Mouse (Mus musculus) liver, embryonic 15.5 days (tissue): ENCODE measurements at regions not wholly inside any gene's neighbourhood (a gene's known extent, or its start where the extent isn't known, plus 50 kb on each side); places are given as distances from the start of the nearest gene placed in this dataset.
"Not testable (repeated sequence)": the region's sequence is repeated elsewhere in the genome, so short reads cannot be mapped to it uniquely, and the experiment has no call there.

Experiments
- ATAC-seq: fragments of 200-750 bp; cut with Nextera tagmentation; 2 replicates; pipeline ENCODE4 v1.8.0; 2017; ENCODE audit warnings: moderate number of reproducible peaks, mild to moderate bottlenecking, moderate library complexity; ENCODE audit not compliant: insufficient read depth
- H3K27ac ChIP-seq: fragments of 300-500 bp; sonication (generic); replicated peaks from 2 replicates; pipeline ENCODE4 v1.5.1; 2015; ENCODE audit warnings: mild to moderate bottlenecking, inconsistent platforms
- H3K27me3 ChIP-seq: fragments of 300-500 bp; sonication (generic); 2 replicates; pipeline ENCODE4 v1.6.1; 2015; ENCODE audit warnings: mild to moderate bottlenecking, inconsistent platforms
- H3K36me3 ChIP-seq: fragments of 300-500 bp; sonication (generic); replicated peaks from 2 replicates; pipeline ENCODE4 v1.6.1; 2015; ENCODE audit warnings: moderate library complexity, mild to moderate bottlenecking, inconsistent platforms
- H3K4me1 ChIP-seq: fragments of 300-500 bp; sonication (generic); replicated peaks from 2 replicates; pipeline ENCODE4 v1.6.1; 2015; ENCODE audit warnings: inconsistent platforms
- H3K4me2 ChIP-seq: fragments of 300-500 bp; sonication (generic); 2 replicates; pipeline ENCODE4 v1.6.1; 2015; ENCODE audit warnings: moderate library complexity, mild to moderate bottlenecking, inconsistent platforms
- H3K4me3 ChIP-seq: fragments of 300-500 bp; sonication (generic); replicated peaks from 2 replicates; pipeline ENCODE4 v1.5.1; 2015; ENCODE audit warnings: mild to moderate bottlenecking, inconsistent platforms
- H3K9ac ChIP-seq: fragments of 300-500 bp; sonication (generic); 2 replicates; pipeline ENCODE4 v1.6.1; 2015; ENCODE audit warnings: moderate library complexity, mild to moderate bottlenecking, inconsistent platforms
- H3K9me3 ChIP-seq: fragments of 300-500 bp; sonication (generic); replicated peaks from 2 replicates; pipeline ENCODE4 v1.6.1; 2016; ENCODE audit warnings: inconsistent platforms
- WGBS: fragments of 180-500 bp; shearing (Covaris S2); methylation state at CpG from one replicate; pipeline ENCODE4 v1.1.7; 2015; ENCODE audit warnings: mixed read lengths; ENCODE audit not compliant: insufficient replicate concordance; 5-methylcytosine and 5-hydroxymethylcytosine counted together

DNA sequence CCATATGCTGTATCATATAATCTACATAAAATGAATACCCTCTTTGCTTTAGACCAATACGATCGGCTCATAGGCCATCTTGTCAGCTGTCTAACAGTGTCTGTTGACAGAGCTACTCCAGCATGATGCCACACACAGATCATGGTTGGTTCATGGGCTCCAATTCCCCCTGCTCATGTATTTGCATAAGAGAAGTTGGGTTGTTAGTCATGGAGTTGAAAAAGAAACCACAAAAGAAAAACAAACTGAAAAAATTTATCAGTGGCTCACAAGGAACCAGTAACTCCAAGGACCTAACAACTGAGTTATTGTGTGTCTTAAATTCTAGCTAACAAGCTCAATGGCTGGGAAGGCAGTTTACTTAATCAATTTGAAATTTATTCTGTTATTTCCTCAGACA is 176.1 kb upstream of the Arhgap18 start:
- H3K9me3 ChIP-seq, result no peaks in the 10 kb centered on the region
- no peak overlapping the region for H3K9ac ChIP-seq
- no peaks in the 10 kb centered on the region for H3K4me1 ChIP-seq
- H3K27me3 ChIP-seq, result no peaks in the 10 kb centered on the region
- H3K4me3 ChIP-seq, result no peak overlapping the region
- ATAC-seq, result no peak
- WGBS, result 67% methylated on average over 2 of the region's 2 CpGs
- no peak overlapping the region for H3K4me2 ChIP-seq
- no peak overlapping the region for H3K27ac ChIP-seq
- H3K36me3 ChIP-seq, result no peaks in the 10 kb centered on the region

DNA sequence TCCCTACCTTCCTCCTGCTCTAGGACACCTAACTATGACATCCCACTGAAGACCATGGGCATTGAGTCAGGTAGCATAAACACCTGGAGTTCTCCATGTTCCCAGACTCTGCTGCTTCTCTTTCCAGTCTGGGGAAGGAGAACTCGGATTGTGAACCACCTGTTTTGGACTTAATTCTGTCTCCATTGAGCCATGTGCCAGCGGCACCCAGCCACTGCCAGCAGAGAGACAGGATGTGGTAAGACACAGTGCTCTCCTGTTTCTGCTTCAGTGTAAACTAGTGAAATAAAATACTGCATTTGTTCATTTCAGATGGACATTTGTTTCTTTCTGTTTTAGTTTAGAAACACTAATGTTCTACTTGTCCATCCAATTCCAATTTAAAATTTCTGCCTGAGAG is 168.1 kb upstream of the Arhgap18 start:
- Histone ChIP-seq H3K4me2 (no peak overlapping the region), H3K27ac (no peak overlapping the region), H3K4me3 (no peak overlapping the region), H3K36me3 (no peaks in the 10 kb centered on the region), H3K9me3 (no peaks in the 10 kb centered on the region), H3K9ac (no peak overlapping the region), H3K4me1 (no peaks in the 10 kb centered on the region), H3K27me3 (no peaks in the 10 kb centered on the region)
- WGBS, result 38% methylated on average over 2 of the region's 2 CpGs
- ATAC-seq, result no peak

DNA sequence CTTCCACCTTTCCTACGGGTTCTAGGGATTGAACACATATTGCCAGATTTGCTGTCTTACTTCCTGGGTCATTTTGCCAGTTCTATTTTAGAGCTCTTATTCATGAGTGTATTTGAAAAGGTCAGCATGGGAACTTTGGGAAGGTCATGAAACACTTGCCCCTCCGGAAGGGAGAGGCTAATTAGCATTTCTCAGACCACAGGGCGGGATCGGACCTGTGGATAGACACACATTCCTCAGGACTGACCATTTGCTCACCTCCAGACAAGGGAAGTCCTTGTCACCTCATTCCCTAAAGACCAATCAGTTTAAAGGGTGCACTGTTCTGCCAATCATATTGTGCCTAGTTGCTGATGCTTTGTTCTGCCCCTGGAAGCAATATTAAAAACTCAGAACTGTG is 146.1 kb upstream of the Arhgap18 start:
- H3K9me3 ChIP-seq, ATAC-seq, H3K4me1 ChIP-seq, H3K27me3 ChIP-seq, H3K36me3 ChIP-seq, H3K4me3 ChIP-seq, H3K9ac ChIP-seq, H3K27ac ChIP-seq, H3K4me2 ChIP-seq: not testable (repeated sequence)
- WGBS, result 63% methylated on average over 4 of the region's 4 CpGs

DNA sequence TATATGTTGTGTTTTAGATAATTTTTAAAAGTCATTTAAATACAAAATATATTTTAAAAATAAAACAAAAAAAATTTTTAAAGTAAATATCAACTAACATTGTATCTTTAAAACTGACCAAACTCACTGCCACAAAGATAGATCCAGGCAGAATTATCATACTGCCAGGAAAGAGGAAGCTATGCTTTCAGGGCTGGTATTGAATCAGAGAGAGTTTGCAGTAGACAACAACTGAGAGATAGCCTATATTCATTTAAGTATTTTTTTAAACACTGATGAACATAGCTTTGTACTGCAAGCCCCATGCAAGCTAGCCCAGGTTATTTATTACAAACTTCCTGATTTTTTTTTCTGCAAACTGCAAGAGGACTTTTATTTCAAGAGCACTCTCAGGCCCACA is 142.0 kb upstream of the Arhgap18 start:
- ATAC-seq, result no peak
- no peaks in the 10 kb centered on the region for H3K9me3 ChIP-seq

DNA sequence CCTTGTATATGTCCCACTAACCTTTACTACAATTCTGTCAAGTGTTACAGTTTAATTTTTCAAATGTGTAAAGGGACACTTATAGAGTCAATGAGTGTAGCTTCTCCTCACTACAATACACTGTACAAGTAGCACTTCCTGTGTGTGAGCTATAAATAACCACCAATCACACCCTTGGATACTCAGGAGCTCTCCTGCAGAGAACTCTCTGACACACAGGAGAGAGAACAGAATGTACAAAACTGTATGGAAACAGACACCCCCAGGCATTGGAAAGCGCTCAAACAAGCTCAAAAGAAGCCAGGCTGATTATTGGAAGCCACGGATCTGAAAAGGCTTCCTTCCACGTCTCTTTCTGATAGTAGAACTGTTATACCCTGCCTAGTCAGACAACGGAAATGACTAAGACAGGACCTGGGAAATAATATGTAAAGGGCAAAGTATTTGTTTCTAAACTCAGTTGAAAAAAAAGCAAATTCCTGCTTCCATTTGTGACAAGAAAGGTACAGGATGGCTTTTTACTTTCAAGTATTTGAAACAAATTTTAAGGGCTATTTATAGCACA is 122.9 kb upstream of the Arhgap18 start:
- no peak for ATAC-seq
- Histone ChIP-seq H3K4me2 (no peak overlapping the region), H3K27me3 (no peaks in the 10 kb centered on the region), H3K27ac (no peak overlapping the region), H3K4me1 (no peaks in the 10 kb centered on the region), H3K9me3 (no peaks in the 10 kb centered on the region), H3K9ac (no peak overlapping the region), H3K4me3 (no peak overlapping the region), H3K36me3 (no peaks in the 10 kb centered on the region)
- WGBS, result 48% methylated on average over 4 of the region's 4 CpGs

More for the DNA sequence above, 142.0 kb upstream of the Arhgap18 start:
- Histone ChIP-seq H3K4me2 (no peak overlapping the region), H3K27me3 (no peaks in the 10 kb centered on the region), H3K9ac (no peak overlapping the region), H3K4me1 (no peaks in the 10 kb centered on the region), H3K36me3 (no peaks in the 10 kb centered on the region), H3K27ac (no peak overlapping the region), H3K4me3 (no peak overlapping the region)

DNA sequence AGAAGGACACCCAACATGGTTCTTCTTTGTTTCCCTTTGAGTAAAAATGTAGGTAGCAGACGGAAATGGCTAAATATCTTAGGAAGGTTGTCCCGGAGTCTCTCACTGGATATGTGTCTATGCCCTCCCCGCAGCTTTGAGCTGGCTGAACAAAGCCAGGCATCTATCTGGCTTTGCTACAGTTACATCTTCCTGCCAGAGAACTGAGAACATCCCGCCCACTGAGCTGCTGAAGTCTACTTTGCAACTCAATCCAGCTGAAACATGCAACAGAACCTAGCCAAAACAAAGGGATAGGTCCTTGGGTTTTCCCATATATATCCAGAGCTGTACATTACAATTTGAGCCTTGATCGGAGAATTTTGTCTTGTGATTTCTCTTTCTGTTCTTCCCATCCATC is 121.0 kb upstream of the Arhgap18 start:
- H3K27ac ChIP-seq, result no peak overlapping the region
- WGBS, result 69% methylated on average over 5 of the region's 5 CpGs
- no peaks in the 10 kb centered on the region for H3K4me1 ChIP-seq
- H3K9ac ChIP-seq, result no peak overlapping the region
- no peak overlapping the region for H3K4me3 ChIP-seq
- H3K9me3 ChIP-seq, result no peaks in the 10 kb centered on the region
- no peak overlapping the region for H3K4me2 ChIP-seq
- no peak for ATAC-seq
- no peaks in the 10 kb centered on the region for H3K27me3 ChIP-seq
- no peaks in the 10 kb centered on the region for H3K36me3 ChIP-seq

DNA sequence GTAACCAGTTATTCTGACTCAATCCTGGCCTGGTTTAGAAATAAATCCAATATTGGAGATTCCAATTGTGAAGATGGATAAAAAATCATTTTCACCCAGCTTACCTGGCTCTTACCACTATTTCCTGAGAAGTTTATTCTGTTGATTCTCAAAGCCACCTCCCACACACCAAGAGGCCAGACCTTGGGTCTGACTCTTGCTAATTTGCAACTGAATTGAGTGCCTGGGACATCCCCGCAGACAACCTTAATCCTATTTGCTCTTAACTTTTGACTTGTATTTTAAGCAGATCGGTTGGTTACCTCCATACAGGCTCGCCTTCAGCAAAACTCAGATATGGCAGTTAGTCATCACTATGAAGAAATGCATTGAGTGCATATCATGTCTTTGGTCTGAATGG is 115.8 kb upstream of the Arhgap18 start:
- H3K36me3 ChIP-seq, result no peaks in the 10 kb centered on the region
- no peak for ATAC-seq
- no peak overlapping the region for H3K27ac ChIP-seq
- no peak overlapping the region for H3K4me2 ChIP-seq
- 68% methylated on average over 3 of the region's 3 CpGs for WGBS
- no peak overlapping the region for H3K9ac ChIP-seq
- no peaks in the 10 kb centered on the region for H3K9me3 ChIP-seq
- H3K27me3 ChIP-seq, result no peaks in the 10 kb centered on the region
- no peaks in the 10 kb centered on the region for H3K4me1 ChIP-seq
- H3K4me3 ChIP-seq, result no peak overlapping the region

DNA sequence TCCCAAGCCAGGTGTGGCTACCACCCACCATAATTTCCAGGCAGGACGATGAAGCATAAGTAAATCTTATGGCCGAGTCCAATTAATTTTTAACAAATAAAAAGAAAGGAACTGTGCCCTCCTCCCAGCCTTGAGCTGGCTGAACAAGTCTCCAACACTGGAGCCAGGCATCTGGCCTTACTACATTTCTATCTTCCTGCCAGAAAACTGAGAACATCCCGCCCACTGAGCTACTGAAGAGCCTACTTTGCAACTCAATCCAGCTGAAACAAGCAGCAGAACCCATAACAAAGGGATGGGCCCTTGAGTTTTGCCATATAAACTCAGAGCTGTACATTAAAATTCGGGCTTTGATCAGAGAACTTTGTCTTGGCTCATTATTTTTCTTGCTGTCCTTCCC is 115.2 kb upstream of the Arhgap18 start:
- WGBS, result 52% methylated on average over 4 of the region's 4 CpGs
- no peak overlapping the region for H3K9ac ChIP-seq

DNA sequence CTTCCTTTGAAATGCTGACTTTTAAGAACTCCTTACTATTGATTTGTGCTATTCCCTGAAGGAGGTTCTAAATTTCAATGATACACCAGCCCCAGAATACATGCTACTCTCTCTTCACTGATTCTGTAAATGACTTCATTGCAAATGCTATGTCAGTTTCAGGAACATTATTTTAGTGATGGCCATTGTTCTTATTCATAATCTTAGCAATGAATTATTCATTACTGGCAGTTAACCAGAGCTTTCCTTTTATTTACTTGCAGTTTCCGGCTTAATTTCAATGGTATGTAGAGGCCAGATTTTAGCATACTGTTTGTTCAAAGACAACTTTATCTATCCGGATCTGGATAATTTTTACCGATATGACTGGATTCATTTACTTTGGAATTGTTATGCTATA is 114.1 kb upstream of the Arhgap18 start:
- Histone ChIP-seq H3K4me2 (no peak overlapping the region), H3K27ac (no peak overlapping the region), H3K9me3 (no peaks in the 10 kb centered on the region), H3K4me1 (no peaks in the 10 kb centered on the region), H3K4me3 (no peak overlapping the region), H3K9ac (no peak overlapping the region), H3K36me3 (no peaks in the 10 kb centered on the region), H3K27me3 (no peaks in the 10 kb centered on the region)
- ATAC-seq, result no peak
- 72% methylated on average over 3 of the region's 3 CpGs for WGBS

More for the DNA sequence above, 115.2 kb upstream of the Arhgap18 start:
- Histone ChIP-seq H3K36me3 (no peaks in the 10 kb centered on the region), H3K4me1 (no peaks in the 10 kb centered on the region), H3K9me3 (no peaks in the 10 kb centered on the region), H3K27ac (no peak overlapping the region), H3K27me3 (no peaks in the 10 kb centered on the region), H3K4me3 (no peak overlapping the region), H3K4me2 (no peak overlapping the region)
- no peak for ATAC-seq

DNA sequence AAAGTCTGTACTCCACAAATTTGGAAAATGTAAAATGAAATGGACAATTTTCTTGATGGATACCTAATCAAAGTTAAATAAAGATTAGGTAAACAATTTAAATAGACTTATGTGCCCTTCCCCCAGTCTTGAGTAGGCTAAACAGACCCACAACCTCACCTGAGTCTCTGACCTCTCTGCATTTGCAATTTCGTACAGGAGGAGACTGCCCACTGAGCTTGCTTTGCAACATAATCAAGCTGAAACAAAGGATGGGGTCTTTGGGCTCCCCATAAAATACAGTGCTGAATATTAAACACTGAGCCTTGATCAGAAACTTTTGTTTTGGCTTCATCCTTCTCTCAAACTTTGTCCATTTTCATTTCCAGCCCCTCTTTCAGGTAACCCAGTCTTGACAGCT is 100.1 kb upstream of the Arhgap18 start:
- no peak overlapping the region for H3K9ac ChIP-seq
- no peaks in the 10 kb centered on the region for H3K9me3 ChIP-seq
- H3K36me3 ChIP-seq, result no peaks in the 10 kb centered on the region
- 50% methylated on average over 1 of the region's 1 CpGs for WGBS
- no peak overlapping the region for H3K4me2 ChIP-seq
- no peaks in the 10 kb centered on the region for H3K27me3 ChIP-seq
- no peak for ATAC-seq
- H3K27ac ChIP-seq, result no peak overlapping the region
- H3K4me1 ChIP-seq, result no peaks in the 10 kb centered on the region
- no peak overlapping the region for H3K4me3 ChIP-seq

DNA sequence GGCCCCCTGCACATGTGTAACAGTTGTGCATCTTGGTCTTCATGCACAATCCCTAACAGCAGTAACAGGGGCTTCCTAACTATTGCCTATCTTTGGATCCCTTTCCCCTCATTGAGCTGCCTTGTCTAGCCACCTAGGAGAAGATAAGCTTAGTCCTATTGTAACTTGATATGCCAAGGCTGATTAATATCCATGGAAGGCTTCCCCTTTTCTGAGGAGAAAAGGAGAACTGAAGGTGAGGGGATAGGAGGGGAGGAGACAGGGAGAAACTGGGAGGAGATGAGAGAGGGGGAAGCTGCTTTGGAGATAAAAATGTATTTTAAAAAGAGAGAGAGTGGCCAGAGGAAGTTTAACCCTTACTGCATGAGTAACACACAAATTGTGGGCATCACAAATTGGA is 89.0 kb upstream of the Arhgap18 start:
- Histone ChIP-seq H3K4me1 (no peaks in the 10 kb centered on the region), H3K27me3 (no peaks in the 10 kb centered on the region), H3K4me3 (no peak overlapping the region), H3K4me2 (no peak overlapping the region), H3K36me3 (no peaks in the 10 kb centered on the region), H3K9ac (no peak overlapping the region), H3K9me3 (no peaks in the 10 kb centered on the region), H3K27ac (no peak overlapping the region)
- ATAC-seq, result no peak

DNA sequence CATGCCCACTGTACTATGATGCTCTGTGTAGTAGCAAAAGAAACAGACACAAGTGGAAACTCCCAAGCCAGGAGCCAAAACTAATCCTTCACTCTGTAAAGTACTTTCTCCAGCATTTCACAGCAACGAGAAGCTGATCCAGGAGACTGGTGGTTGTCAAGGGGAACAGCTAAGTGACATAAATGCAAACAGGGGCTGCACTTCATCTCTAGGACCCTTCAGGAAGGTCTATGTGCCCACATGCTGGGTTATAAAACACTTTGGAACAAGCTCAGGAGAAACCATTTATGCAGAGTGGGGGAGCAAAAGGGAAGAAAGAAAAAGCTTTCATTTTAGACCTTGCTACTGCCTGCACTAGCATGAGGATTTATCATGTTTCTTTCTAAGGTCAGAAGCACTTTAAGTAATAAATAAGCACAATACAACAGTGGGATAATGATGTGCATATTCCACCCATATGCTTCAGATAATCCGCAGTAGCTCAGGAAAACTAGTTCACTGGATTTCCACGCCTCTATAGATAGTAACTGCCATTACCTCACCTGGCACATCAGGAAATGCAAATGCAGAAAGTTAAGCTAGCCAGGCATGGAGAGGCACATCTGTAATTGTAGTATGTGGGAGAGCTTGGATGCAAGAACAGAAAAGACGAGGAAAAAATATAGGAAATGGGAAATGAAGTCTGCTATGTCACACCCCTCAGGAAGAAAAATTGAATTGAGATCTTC is 73.6 kb upstream of the Arhgap18 start:
- no peaks in the 10 kb centered on the region for H3K4me1 ChIP-seq
- no peak overlapping the region for H3K9ac ChIP-seq
- H3K36me3 ChIP-seq, result no peaks in the 10 kb centered on the region
- 41% methylated on average over 4 of the region's 4 CpGs for WGBS
- H3K4me3 ChIP-seq, result no peak overlapping the region
- ATAC-seq, result no peak
- no peaks in the 10 kb centered on the region for H3K27me3 ChIP-seq
- no peaks in the 10 kb centered on the region for H3K9me3 ChIP-seq
- H3K27ac ChIP-seq, result no peak overlapping the region
- no peak overlapping the region for H3K4me2 ChIP-seq
